Mouse (Mus musculus) liver, postnatal 0 days (tissue): Measurements from ENCODE around the gene Ankrd39. TPM values are rescaled to one million over a fixed set of nuclear protein-coding genes. Genes with fewer than 3 reads are reported as not detected.
A peak's percentile ranks its signal among the peaks of the same experiment; 100 is the strongest.

Experiments used
- ATAC-seq: fragments of 200-750 bp; cut with Nextera tagmentation; 2 replicates; pipeline ENCODE4 v1.8.0; 2017; ENCODE audit warnings: mild to moderate bottlenecking, moderate library complexity
- DNase-seq: peaks from one replicate; pipeline ENCODE4 v3.0.0-alpha.2; 2016
- H3K27ac ChIP-seq: fragments of 300-500 bp; sonication (generic); 2 replicates; pipeline ENCODE4 v1.5.1; 2014; ENCODE audit warnings: antibody characterized with exemption, moderate library complexity, mild to moderate bottlenecking, low read depth
- H3K27me3 ChIP-seq: fragments of 300-500 bp; sonication (generic); 2 replicates; pipeline ENCODE4 v1.6.1; 2014; ENCODE audit warnings: low read length, control low read depth, mixed read lengths; ENCODE audit not compliant: insufficient read depth
- H3K36me3 ChIP-seq: fragments of 300-500 bp; sonication (generic); replicated peaks from 2 replicates; pipeline ENCODE4 v1.6.1; 2014; ENCODE audit warnings: mild to moderate bottlenecking, control low read depth, low read length, moderate library complexity, mixed read lengths; ENCODE audit not compliant: insufficient read depth
- H3K4me1 ChIP-seq: fragments of 300-500 bp; sonication (generic); 2 replicates; pipeline ENCODE4 v1.6.1; 2014; ENCODE audit warnings: antibody characterized with exemption, mild to moderate bottlenecking, control low read depth; ENCODE audit not compliant: insufficient read depth
- H3K4me2 ChIP-seq: fragments of 300-500 bp; sonication (generic); 2 replicates; pipeline ENCODE4 v1.6.1; 2014; ENCODE audit warnings: low read depth, mild to moderate bottlenecking, low read length, moderate library complexity, mixed read lengths
- H3K4me3 ChIP-seq: fragments of 300-500 bp; sonication (generic); 2 replicates; pipeline ENCODE4 v1.5.1; 2014; ENCODE audit warnings: low read depth, low read length
- H3K9ac ChIP-seq: fragments of 300-500 bp; sonication (generic); replicated peaks from 2 replicates; pipeline ENCODE4 v1.6.1; 2014; ENCODE audit warnings: mild to moderate bottlenecking, moderate library complexity
- H3K9me3 ChIP-seq: fragments of 300-500 bp; sonication (generic); 2 replicates; pipeline ENCODE4 v1.6.1; 2016; ENCODE audit warnings: mild to moderate bottlenecking, control low read depth, low read length, mixed read lengths
- CTCF ChIP-seq: sonication (generic); IDR thresholded peaks from 2 replicates; pipeline ENCODE4 v1.5.1; 2016; ENCODE audit warnings: antibody characterized with exemption, low read depth
- EP300 ChIP-seq: IDR thresholded peaks from 2 replicates; pipeline ENCODE4 v1.6.1; 2016; ENCODE audit warnings: antibody characterized with exemption, low read depth, mild to moderate bottlenecking
- WGBS: fragments of 180-500 bp; shearing (Covaris S2); extraction: QIAGEN DNeasy Blood & Tissue Kit; methylation state at CpG from one replicate; pipeline ENCODE4 v1.1.7; 2014; ENCODE audit not compliant: insufficient replicate concordance; 5-methylcytosine and 5-hydroxymethylcytosine counted together
- polyA plus RNA-seq: library from polyadenylated mRNA; unstranded; fragments of >200 nt; fragmentation: Nextera tagmentation; extraction: Ambion mirVana; gene quantifications from 2 replicates; pipeline ENCODE4 v1.2.1, GENCODE M21; 2015

Gene Ankrd39
- polyA plus RNA-seq, 1 experiment from 2014 or later, result 7.4 TPM

DNA sequence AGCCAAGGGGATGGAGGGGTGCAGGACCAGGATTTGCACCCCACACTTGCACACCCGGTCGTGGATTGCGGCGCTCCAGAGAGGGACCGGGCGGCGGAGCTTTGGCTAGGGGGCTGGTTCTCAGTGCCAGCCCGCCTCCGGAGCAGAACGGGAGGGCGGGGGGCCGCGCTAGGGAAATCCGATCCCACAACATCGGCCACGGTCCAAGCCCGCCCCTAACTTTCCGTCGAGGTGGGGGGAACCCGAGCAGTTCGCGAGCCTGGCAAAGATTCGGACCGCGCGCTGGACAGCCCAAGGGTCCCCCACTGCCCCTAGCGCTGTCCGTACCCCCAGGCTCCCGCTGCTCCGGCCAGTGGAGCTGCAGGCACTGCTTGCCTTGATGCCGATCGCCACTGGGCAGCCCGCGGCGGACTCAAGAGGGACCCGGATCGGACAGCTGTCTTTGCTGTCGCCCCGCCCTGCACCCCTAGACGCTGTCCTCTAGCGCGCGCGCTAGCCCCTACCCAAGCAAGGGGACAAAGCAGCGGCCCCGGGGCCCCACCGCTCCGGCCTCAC is 10.3 kb upstream of the Ankrd39 start:
- no peak for TF ChIP-seq EP300
- WGBS, result under 1% methylated on average over 42 of the region's 48 CpGs
- H3K36me3 ChIP-seq, result peaks cover 7% of the 10 kb centered on the region
- H3K4me1 ChIP-seq, result peaks cover 21% of the 10 kb centered on the region
- peaks cover 37% of the 10 kb centered on the region for H3K27me3 ChIP-seq
- peak overlapping the region; percentile 84 for H3K4me2 ChIP-seq
- ATAC-seq (peak; percentile 44), DNase-seq (peak; percentile 70)
- no peaks in the 10 kb centered on the region for H3K9me3 ChIP-seq
- H3K27ac ChIP-seq, result peak overlapping the region; percentile 94
- peak overlapping the region; percentile 68 for H3K4me3 ChIP-seq
- H3K9ac ChIP-seq, result peak overlapping the region; percentile 80

DNA sequence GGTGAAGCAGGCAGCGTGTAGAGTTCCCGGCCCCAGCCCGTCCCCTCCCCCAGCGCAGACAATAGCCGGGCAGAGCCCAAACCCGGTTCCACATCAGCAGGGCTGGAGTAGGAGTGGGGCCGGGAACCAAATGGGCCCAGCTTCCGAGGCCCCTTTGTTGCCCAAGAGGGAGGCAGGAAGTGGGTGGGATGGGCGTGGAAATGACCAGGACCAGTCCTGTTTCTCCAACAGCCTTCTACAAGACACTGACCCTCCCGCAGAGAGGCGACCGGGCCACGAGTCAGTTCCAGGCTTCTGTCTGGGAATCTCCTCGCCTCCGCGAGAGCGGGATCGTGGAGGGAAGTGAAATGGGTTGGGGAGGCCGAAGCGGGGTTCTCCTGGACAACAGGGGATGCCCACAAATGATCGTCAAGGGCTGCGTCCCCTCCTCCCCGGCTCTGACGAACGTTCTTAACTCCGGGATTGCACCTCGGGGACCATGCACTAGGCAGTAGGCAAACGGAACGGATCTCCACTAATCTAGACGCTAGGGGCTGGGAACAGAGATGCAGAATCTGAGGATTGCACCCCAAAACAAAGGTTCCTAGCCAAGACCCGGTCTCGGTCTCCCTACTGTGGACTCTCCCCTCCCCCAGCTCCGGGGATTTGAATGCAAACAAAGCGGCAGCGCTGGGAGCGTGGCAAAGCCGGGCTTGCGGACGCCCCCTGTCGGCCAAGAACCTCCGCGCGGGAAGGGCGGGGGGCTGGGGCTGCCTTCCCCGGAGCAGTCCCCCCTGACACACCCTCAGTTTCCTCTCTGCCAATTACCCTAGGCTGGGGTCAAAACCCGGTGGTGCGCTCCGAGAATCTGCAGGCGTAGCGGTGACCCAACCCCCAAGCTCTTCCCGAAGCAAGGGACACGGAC is 9.6 kb upstream of the Ankrd39 start:
- under 1% methylated on average over 52 of the region's 52 CpGs for WGBS
- Histone ChIP-seq H3K36me3 (peaks cover 11% of the 10 kb centered on the region), H3K9ac (peak overlapping the region; percentile 80), H3K27ac (peak overlapping the region; percentile 94), H3K4me1 (peaks cover 20% of the 10 kb centered on the region), H3K27me3 (peaks cover 37% of the 10 kb centered on the region), H3K4me3 (peak overlapping the region; percentile 68), H3K9me3 (no peaks in the 10 kb centered on the region), H3K4me2 (peak overlapping the region; percentile 84)
- DNase-seq, result peak; percentile 88
- peak; percentile 81 for ATAC-seq
- no peak for TF ChIP-seq EP300
- peak; percentile 82 for TF ChIP-seq CTCF

GRCm38 (mm10) chr1:36555798-36556395 is 8.7 kb upstream of the Ankrd39 start:
- TF ChIP-seq EP300 (no peak), CTCF (no peak)
- peaks cover 20% of the 10 kb centered on the region for H3K4me1 ChIP-seq
- peak overlapping the region; percentile 80 for H3K9ac ChIP-seq
- H3K36me3 ChIP-seq, result peaks cover 18% of the 10 kb centered on the region
- peak; percentile 36 for DNase-seq
- H3K27ac ChIP-seq, result peak overlapping the region; percentile 94
- H3K4me3 ChIP-seq, result peak overlapping the region; percentile 68
- H3K9me3 ChIP-seq, result no peaks in the 10 kb centered on the region
- H3K27me3 ChIP-seq, result peaks cover 33% of the 10 kb centered on the region
- 18% methylated on average over 8 of the region's 8 CpGs for WGBS
- H3K4me2 ChIP-seq, result peak overlapping the region; percentile 84
- no peak for ATAC-seq

GRCm38 (mm10) chr1:36554633-36555399 is 7.6 kb upstream of the Ankrd39 start:
- peak overlapping the region; percentile 94; the same call in 1 of the 2 replicates for H3K27ac ChIP-seq
- ATAC-seq, result no peak
- H3K9me3 ChIP-seq, result no peaks in the 10 kb centered on the region
- peaks cover 26% of the 10 kb centered on the region for H3K36me3 ChIP-seq
- H3K4me3 ChIP-seq, result no peak overlapping the region
- DNase-seq, result no peak
- no peak for TF ChIP-seq CTCF
- TF ChIP-seq EP300, result no peak
- WGBS, result 58% methylated on average over 21 of the region's 21 CpGs
- H3K4me2 ChIP-seq, result peak overlapping the region; percentile 84
- H3K9ac ChIP-seq, result no peak overlapping the region
- peaks cover 20% of the 10 kb centered on the region for H3K4me1 ChIP-seq
- H3K27me3 ChIP-seq, result peaks cover 29% of the 10 kb centered on the region

DNA sequence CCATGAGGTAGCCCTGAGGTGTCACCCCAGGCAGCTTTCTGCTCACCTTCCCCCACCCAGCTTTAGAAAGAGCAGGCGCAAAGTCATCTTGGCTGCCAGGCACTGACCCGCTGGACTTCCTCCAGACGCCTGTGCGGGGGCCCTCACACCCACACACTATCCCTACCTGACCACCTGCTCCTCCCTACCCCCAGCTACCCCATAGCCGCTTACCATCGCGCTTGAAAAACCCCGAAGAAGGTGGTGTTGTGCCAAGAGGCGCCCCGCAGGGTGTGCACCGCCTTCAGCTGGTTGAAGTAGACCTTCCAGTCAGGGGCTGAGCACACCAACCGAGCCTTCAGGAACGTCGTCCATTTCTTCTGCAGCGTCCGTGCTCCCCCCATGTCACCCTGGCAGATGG is 5.3 kb upstream of the Ankrd39 start:
- ATAC-seq (no peak), DNase-seq (no peak)
- no peak overlapping the region for H3K4me2 ChIP-seq
- 78% methylated on average over 16 of the region's 16 CpGs for WGBS
- peaks cover 15% of the 10 kb centered on the region for H3K4me1 ChIP-seq
- no peak for TF ChIP-seq CTCF
- no peak for TF ChIP-seq EP300
- no peak overlapping the region for H3K27ac ChIP-seq
- H3K36me3 ChIP-seq, result peaks cover 26% of the 10 kb centered on the region
- H3K9ac ChIP-seq, result no peak overlapping the region
- no peak overlapping the region for H3K4me3 ChIP-seq
- H3K27me3 ChIP-seq, result peaks cover 7% of the 10 kb centered on the region
- H3K9me3 ChIP-seq, result no peaks in the 10 kb centered on the region

GRCm38 (mm10) chr1:36551904-36552303 is 4.7 kb upstream of the Ankrd39 start:
- H3K4me2 ChIP-seq, result no peak overlapping the region
- H3K9ac ChIP-seq, result no peak overlapping the region
- no peak for TF ChIP-seq CTCF
- TF ChIP-seq EP300, result no peak
- WGBS, result 80% methylated on average over 17 of the region's 17 CpGs
- H3K27me3 ChIP-seq, result peaks cover under 1% of the 10 kb centered on the region; the same call in 1 of the 2 replicates
- H3K4me1 ChIP-seq, result peaks cover 15% of the 10 kb centered on the region
- H3K4me3 ChIP-seq, result no peak overlapping the region
- H3K36me3 ChIP-seq, result peaks cover 26% of the 10 kb centered on the region
- H3K27ac ChIP-seq, result no peak overlapping the region
- DNase-seq (no peak), ATAC-seq (no peak)
- H3K9me3 ChIP-seq, result no peaks in the 10 kb centered on the region
